ENCODE assay signal across 11 mouse cellular contexts in the genomic region with DNA sequence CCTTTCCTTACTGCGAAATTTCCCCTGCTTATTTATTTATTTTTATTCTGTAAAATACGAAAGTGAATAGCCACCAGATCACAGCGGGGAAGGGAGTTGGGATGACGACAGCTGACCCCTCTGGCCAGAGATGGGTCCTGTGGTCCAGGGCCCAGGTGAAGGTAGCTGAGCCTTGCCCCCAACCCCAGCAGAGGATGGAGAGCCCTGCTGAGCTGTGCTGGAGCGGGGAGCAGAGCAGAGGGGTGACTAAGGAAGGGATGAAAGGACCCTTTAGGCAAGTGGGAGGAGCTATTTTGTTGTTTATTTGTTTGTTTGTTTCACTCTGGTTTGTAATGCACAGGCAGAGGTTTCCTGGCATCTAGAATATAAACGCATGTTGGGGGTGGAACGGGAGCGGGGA. TPM values are rescaled to one million over a fixed set of nuclear protein-coding genes. Genes with fewer than 3 reads are reported as not detected.
A peak's percentile ranks its signal among the peaks of the same experiment; 100 is the strongest.
DNase-seq lines count a peak whose midpoint lies in the region; ATAC-seq and TF ChIP-seq lines count a peak whose summit lies in the region.
"Had no signal": no experiment of that assay in that cellular context is flagged by ENCODE, and none has a peak within 500 bp of the region (broad histone marks: within the 10 kb centered on the region; RNA-seq: fewer than 3 reads in every experiment).

No protein-coding gene starts in this region.

- H3K9ac ChIP-seq in neural tube, embryonic 11.5 days (ENCODE audit: low read length), result no peak overlapping the region; the same call in 1 of the 2 replicates
- H3K9ac ChIP-seq in forebrain, embryonic 16.5 days (replicated peaks; ENCODE audit: low read depth, low read length), result peak overlapping the region; percentile 35; the same call in 1 of the 2 replicates
- H3K9ac ChIP-seq in limb, embryonic 12.5 days (replicated peaks), result no peak overlapping the region

- H3K27me3 ChIP-seq in neural tube, embryonic 11.5 days (ENCODE audit: control insufficient read depth, insufficient read depth, low read length), result no peaks in the 10 kb centered on the region
- H3K27me3 ChIP-seq in forebrain, embryonic 16.5 days (replicated peaks; ENCODE audit: control insufficient read depth, insufficient read depth, low read length), result no peaks in the 10 kb centered on the region
- H3K27me3 ChIP-seq in limb, embryonic 12.5 days, result no peaks in the 10 kb centered on the region; the same call in 1 of the 2 replicates

- peaks cover 17% of the 10 kb centered on the region for H3K4me1 ChIP-seq in neural tube, embryonic 11.5 days (ENCODE audit: control insufficient read depth, insufficient read depth, low read length)
- peaks cover 23% of the 10 kb centered on the region for H3K4me1 ChIP-seq in forebrain, embryonic 16.5 days (replicated peaks; ENCODE audit: control insufficient read depth, insufficient read depth, low read length)
- peaks cover 18% of the 10 kb centered on the region for H3K4me1 ChIP-seq in limb, embryonic 12.5 days (replicated peaks)
- peaks cover 31% of the 10 kb centered on the region for H3K4me1 ChIP-seq in olfactory bulb, adult 2 months (ENCODE audit: control insufficient read depth, insufficient read depth, low read length)

- H3K4me3 ChIP-seq in neural tube, embryonic 11.5 days (ENCODE audit: low read depth, low read length), result no peak overlapping the region
- no peak overlapping the region for H3K4me3 ChIP-seq in forebrain, embryonic 16.5 days (replicated peaks; ENCODE audit: low read length)
- no peak overlapping the region for H3K4me3 ChIP-seq in limb, embryonic 12.5 days (replicated peaks)
- H3K4me3 ChIP-seq in olfactory bulb, adult 2 months (ENCODE audit: insufficient read depth, low read depth, low read length), result no peak overlapping the region

- no peak for DNase-seq in neural tube, embryonic 11.5 days (ENCODE audit: low spot score)
- no peak for DNase-seq in neural tube, embryonic 10.5 days (ENCODE audit: extremely low spot score, low spot score)
- no peak for DNase-seq in left cerebral cortex, postnatal 14 days (ENCODE audit: low spot score in 2 of 2)
- DNase-seq in urinary bladder, postnatal 36 days (ENCODE audit: low spot score in 2 of 2), result no peak
- DNase-seq: cerebellum, adult 9-11 months; lung, adult 2 months had no signal

- peak overlapping the region; percentile 91 for H3K27ac ChIP-seq in neural tube, embryonic 11.5 days (ENCODE audit: low read depth, low read length)
- peak overlapping the region; percentile 88 for H3K27ac ChIP-seq in forebrain, embryonic 16.5 days (ENCODE audit: low read length)
- H3K27ac ChIP-seq in limb, embryonic 12.5 days, result no peak overlapping the region
- peak overlapping the region; percentile 96 for H3K27ac ChIP-seq in olfactory bulb, adult 2 months (ENCODE audit: insufficient read depth, low read depth, low read length)

- H3K9me3 ChIP-seq in neural tube, embryonic 11.5 days (ENCODE audit: control insufficient read depth, low read length), result no peaks in the 10 kb centered on the region
- H3K9me3 ChIP-seq in forebrain, embryonic 16.5 days (ENCODE audit: control insufficient read depth, low read length), result no peaks in the 10 kb centered on the region
- no peaks in the 10 kb centered on the region for H3K9me3 ChIP-seq in limb, embryonic 12.5 days

- TF ChIP-seq CTCF in olfactory bulb, adult 2 months (IDR thresholded peaks at IDR 0.05; ENCODE audit: insufficient read depth, low read depth, low read length), result no peak

- peak; percentile 29; the same call in 1 of the 2 replicates for ATAC-seq in neural tube, embryonic 11.5 days (ENCODE audit: insufficient read depth, low FRiP score, low TSS enrichment)
- ATAC-seq in forebrain, embryonic 16.5 days, result peak; percentile 35
- ATAC-seq in limb, embryonic 12.5 days (ENCODE audit: insufficient number of reproducible peaks, insufficient read depth, low FRiP score, low TSS enrichment, low read depth), result no peak

- WGBS in neural tube, embryonic 11.5 days, result 25% methylated on average over 8 of the region's 8 CpGs
- 23% methylated on average over 8 of the region's 8 CpGs for WGBS in forebrain, embryonic 16.5 days
- 31% methylated on average over 8 of the region's 8 CpGs for WGBS in limb, embryonic 12.5 days
- 15% methylated on average over 8 of the region's 8 CpGs for WGBS in olfactory bulb, adult 2 months

- intact Hi-C loops in left cerebral cortex, postnatal 14 days (cut with DNase I), result no loop called here

- H3K4me2 ChIP-seq in neural tube, embryonic 11.5 days (ENCODE audit: low read depth), result peak overlapping the region; percentile 18; the same call in 1 of the 2 replicates
- H3K4me2 ChIP-seq in forebrain, embryonic 16.5 days (ENCODE audit: low read length), result peak overlapping the region; percentile 37
- peak overlapping the region; percentile 40 for H3K4me2 ChIP-seq in limb, embryonic 12.5 days

- H3K36me3 ChIP-seq in neural tube, embryonic 11.5 days (ENCODE audit: control insufficient read depth, insufficient read depth, low read length), result no peaks in the 10 kb centered on the region
- no peaks in the 10 kb centered on the region for H3K36me3 ChIP-seq in forebrain, embryonic 16.5 days (ENCODE audit: control insufficient read depth, insufficient read depth)
- no peaks in the 10 kb centered on the region for H3K36me3 ChIP-seq in limb, embryonic 12.5 days

- no peak for TF ChIP-seq POLR2A in olfactory bulb, adult 2 months (IDR thresholded peaks at IDR 0.05; ENCODE audit: insufficient read depth, low read depth, low read length)

RNA-seq across cellular contexts. Expression of a gene that starts 2.2 kb away (rescaled TPM):
- not detected in 2 replicates for polyA plus RNA-seq in neural tube, embryonic 11.5 days (2014; fragmentation: Nextera tagmentation; extraction: Ambion mirVana)
- 0.39 and 0.52 TPM in 2 replicates for polyA plus RNA-seq in forebrain, embryonic 16.5 days (2015; fragmentation: Nextera tagmentation; extraction: Ambion mirVana)
- 0.18 TPM in 2 replicates for polyA plus RNA-seq in limb, embryonic 12.5 days (2016; fragmentation: Nextera tagmentation; extraction: Ambion mirVana)
- not detected in 2 replicates for polyA plus RNA-seq in olfactory bulb, adult 2 months (2012; ENCODE audit: insufficient read depth, insufficient read length, low replicate concordance, missing spikeins)
- under 1 TPM; 0.70 to 0.92 TPM for total RNA-seq in left cerebral cortex, postnatal 14 days (2021)
- total RNA-seq: heart, postnatal 25 days had no signal
- polyA plus RNA-seq: stomach, embryonic 14.5 days had no signal

RNA-seq across cellular contexts. Expression of a gene that starts 24.9 kb away (rescaled TPM):
- 10.1 and 10.2 TPM in 2 replicates for polyA plus RNA-seq in neural tube, embryonic 11.5 days (2014; fragmentation: Nextera tagmentation; extraction: Ambion mirVana)
- 4.9 and 5.4 TPM in 2 replicates for polyA plus RNA-seq in forebrain, embryonic 16.5 days (2015; fragmentation: Nextera tagmentation; extraction: Ambion mirVana)
- polyA plus RNA-seq in limb, embryonic 12.5 days (2016; fragmentation: Nextera tagmentation; extraction: Ambion mirVana), result 26.2 and 27.4 TPM in 2 replicates
- polyA plus RNA-seq in olfactory bulb, adult 2 months (2012; ENCODE audit: insufficient read depth, insufficient read length, low replicate concordance, missing spikeins), result not detected in 2 replicates
- 1 to 10 TPM; 3.3 to 3.6 TPM for total RNA-seq in left cerebral cortex, postnatal 14 days (2021)
